Mouse (Mus musculus) ES-E14 (cell line): ENCODE data around the gene Sgms1.

Experiments used
- CHD2 ChIP-seq: IDR thresholded peaks from 2 replicates; pipeline ENCODE4 v1.6.1; 2014; ENCODE audit warnings: mild to moderate bottlenecking, low read depth, low read length, inconsistent platforms
- HCFC1 ChIP-seq: IDR thresholded peaks from 2 replicates; pipeline ENCODE4 v1.6.1; 2012; ENCODE audit warnings: low read length, inconsistent platforms, borderline replicate concordance; ENCODE audit not compliant: insufficient read depth
- MAFK ChIP-seq: IDR thresholded peaks from 2 replicates; pipeline ENCODE4 v1.6.1; 2014; ENCODE audit warnings: mild to moderate bottlenecking, low read depth, low read length, inconsistent platforms; ENCODE audit not compliant: insufficient read depth

DNA sequence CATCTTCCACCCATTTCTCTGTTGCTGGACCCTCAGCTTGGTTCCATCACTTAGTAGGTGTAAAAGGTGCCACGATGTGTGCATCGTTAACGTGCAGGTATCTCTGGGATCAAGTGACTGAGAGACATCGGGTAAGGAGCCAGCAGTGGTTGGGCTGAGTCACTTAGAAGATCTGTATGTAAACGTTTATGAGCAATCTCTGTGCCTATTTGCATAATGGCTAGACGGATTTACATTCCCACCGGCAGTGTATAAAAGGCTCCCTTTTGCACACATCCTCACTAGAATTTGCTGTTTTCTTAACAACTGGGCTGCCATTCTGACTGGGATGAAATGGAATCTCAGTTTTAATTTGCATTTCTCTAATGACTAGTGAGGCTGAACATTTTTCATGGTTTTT lies 93.9 kb downstream of the Sgms1 start:
- TF ChIP-seq HCFC1, result no peak
- no peak for TF ChIP-seq CHD2
- TF ChIP-seq MAFK, result no peak
